Mouse (Mus musculus): ENCODE results near the gene Coq5.

Coq5 gene

DNA sequence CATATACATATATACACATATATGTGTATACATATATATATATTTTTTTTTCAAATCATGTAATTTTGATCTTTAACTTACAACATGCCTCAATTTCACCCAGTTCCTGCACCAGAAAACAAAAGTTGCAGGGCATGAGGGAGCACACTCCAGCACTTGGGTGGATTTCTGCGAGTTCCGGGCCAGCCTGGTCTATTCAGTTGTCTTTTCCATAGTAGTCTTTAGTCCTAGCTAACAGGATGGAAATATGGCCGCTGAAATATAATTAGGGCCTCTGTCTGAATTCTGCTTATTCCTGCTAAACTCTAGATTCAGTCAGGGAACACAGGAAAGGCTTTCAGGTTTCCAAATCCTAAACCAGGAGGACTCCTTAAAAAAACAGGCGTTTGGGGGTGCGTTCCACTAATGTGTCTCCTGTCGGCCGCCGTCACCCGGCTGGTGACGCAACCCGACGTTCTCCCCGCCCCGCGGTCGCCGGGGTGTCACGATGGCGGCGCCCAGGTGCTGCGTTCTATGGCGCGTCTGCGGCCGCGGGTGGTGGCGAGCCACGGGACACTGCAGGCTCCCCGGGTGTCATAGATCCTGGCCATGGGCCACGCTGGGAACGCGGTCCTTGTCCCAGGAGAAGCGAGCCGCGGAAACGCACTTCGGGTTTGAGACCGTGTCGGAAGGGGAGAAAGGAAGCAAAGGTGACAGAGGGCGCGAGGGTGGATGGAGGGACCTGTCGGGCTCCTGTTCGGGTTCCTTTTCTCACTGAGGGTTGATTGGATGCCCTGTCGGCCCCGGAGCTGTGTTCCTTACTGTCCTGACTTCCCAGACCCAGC, at the start of gene Coq5:
TSS of gene Coq5 (plus strand) at position 441 of the 824 bp plus-strand sequence.
- DNase-seq (ENCODE audit: low spot score in 2 of 2) = peak; percentile 79 to 88

DNA sequence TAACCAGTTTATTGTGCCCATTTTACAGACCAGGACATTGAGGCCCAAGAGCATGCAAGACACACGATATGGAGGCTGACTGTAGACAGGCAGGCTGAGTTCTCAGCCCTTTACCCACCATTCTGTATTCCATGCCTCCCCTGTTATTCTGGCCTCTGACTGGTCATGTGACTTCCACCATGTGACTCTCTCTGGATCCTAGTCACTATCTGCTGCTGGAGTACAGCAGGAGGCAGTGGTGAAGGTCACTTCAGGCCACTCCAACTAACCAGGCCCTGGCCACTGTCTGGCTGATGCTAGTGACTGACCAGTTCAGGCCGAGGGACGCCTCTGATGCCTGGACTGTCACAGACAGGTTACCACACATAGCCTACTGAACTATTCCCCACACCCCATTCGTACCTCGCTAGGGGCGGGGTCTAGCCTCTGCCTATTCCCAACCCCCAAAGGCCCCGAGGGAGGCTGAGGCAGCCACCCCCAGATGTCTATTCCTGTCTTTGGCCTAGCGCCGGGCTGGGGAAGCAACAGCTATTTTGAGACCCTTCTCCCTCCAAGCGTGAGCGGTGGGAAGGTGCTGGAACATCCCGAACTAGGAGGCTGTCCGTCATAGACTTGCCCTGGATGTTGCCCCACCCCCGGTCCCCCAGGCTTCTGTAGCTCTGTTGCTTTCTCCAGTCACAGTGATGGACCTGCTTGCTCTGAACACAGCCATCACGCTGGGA, 48.5 kb upstream of the Coq5 start:
- no peak for DNase-seq (ENCODE audit: low spot score in 2 of 2)

DNA sequence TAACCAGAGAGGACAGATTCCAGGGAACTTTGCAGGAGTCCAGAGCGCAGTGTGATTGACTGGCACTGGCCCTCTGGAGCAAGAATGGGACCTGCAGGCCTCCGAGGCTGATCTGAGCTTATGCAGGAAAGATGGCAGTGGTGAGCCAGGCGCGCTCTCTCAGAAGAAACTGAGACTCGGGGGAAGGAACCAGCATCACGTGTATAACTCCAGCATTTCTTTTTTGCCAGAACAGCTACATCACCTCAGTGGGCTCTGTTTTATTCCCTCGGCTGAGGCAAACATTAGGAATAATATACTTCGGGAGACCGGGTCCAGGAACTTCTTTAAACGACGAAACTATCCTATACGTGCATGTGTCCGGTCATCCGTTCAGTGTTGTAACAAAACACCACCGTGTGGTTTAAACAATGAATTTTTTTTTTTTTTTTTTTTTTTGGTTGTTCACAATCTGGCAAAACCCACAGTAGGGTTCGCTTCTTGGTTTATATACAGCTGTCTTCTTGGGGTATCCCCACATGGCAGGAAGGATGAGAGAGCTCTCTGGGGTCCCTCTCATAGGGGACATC, 47.8 kb upstream of the Coq5 start:
- DNase-seq (ENCODE audit: low spot score in 2 of 2) = no peak

DNA sequence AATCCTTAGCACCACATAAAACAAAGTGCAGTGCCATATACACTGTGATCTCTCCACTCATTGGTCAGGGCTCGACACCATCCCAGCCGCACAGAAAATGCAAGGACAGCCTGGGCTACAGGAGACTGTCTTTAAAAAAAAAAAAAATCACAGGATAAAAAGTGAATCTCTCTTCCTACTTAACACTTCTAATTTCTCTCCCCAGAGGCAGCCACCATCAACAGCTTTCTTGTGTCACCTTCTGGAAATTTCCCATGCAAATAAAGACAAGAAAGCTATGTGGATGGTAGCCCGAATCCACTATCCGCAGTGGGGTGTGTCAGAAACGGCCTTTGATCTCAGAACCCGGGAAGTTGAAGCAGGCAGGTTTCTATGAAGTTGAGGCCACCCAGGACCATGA, 47.0 kb upstream of the Coq5 start:
- DNase-seq (ENCODE audit: low spot score in 2 of 2) = no peak

DNA sequence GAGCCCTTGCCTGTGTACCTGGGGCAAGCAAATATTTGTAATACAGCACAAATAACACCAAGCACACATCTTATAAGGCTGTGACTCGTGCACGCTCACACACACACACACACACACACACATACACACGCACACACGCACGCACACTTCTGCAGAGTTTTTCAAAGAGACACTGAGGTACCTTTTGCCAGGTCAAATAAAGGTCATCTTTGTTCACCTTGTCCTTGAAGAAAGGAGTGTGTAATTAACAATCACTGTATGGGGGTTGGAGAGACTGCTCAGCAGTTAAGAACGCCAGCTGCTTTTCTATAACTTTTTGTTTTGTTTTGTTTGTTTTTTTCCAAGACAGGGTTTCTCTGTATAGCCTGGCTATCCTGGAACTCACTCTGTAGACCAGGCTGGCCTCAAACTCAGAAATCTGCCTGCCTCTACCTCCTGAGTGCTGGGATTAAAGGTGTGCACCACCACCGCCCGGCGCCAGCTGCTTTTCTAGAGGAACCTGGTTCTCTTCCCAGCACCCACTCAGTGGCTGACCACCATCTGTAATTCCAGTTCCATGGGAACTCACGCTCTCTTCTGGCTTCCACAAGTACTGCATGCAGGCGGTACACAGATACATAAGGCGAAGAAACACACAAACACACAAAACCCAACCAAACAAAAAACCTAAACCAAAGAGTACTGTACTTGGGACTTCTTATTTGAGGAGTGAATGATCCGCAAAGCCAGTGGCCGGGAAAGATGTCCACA, 46.3 kb upstream of the Coq5 start:
- no peak for DNase-seq (ENCODE audit: low spot score in 2 of 2)

DNA sequence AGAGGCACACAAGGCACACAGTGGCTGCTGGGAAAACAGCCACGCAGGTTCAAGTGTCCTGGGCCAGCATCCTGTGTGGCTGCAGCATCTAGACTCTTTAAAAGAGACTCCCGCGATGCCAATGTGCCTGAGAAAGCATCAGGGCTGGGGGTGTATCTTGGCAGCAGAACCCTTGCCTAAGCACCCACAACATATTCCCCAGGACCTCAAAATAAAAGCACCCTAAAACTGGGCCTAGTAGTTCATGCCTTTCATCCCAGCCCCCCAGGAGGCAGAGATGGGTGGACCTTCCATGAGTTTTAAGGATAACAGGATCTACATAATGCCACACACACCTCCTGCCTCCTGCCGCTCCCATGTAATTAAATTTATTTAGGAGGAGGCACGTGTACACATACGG, 44.9 kb upstream of the Coq5 start:
- DNase-seq (ENCODE audit: low spot score in 2 of 2) = no peak

DNA sequence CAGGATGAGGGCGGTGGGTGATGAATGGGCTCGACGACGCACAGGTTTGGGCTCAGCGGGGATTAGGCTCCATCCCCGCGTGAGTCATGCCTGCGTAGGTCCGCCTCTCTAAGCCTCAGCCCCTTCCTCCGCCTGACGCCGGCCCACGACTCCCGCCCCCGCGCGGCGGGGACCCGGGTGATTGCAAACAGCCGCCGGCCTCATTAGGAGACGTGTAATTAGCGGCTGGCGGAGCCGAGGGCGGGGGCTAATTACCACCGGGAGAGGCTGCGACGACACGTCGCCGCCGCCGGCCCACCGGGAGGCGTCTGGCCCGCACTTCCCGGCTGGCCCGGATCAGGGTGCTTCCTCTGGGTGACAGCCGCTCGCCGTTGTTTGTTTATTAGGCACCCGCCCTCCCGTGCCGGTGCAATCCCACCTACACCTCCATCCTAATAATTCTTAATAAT, 44.1 kb upstream of the Coq5 start:
- peak in 1 of 2 experiments; percentile 25 for DNase-seq (ENCODE audit: low spot score in 2 of 2)

DNA sequence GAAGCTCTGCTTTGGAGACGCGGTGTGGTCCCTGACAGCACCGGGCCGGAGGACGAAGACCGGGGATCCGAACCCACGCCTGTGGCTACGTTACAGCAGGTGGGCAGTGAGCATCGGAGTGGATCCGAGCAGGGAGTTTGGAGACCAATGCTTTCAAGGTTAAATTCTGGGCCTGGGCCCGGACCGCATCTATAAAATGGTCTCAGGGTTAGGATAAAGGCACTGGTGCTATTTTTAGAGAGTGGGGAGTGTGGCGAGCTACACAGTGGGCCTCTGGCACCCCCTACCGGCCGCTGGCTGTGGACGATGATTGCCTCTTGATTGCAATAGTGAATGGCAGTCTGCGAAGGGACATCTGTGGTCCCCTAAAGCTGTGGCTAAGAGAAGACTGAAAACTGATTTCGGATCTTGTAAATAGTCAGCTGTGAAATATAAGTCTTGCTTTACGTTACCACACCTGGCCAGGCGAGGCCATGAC, 43.6 kb upstream of the Coq5 start, which contains the start of gene Pop5:
TSS of gene Pop5 (plus strand) at position 51 of the 478 bp plus-strand sequence.
- peak; percentile 81 to 88 for DNase-seq (ENCODE audit: low spot score in 2 of 2)

DNA sequence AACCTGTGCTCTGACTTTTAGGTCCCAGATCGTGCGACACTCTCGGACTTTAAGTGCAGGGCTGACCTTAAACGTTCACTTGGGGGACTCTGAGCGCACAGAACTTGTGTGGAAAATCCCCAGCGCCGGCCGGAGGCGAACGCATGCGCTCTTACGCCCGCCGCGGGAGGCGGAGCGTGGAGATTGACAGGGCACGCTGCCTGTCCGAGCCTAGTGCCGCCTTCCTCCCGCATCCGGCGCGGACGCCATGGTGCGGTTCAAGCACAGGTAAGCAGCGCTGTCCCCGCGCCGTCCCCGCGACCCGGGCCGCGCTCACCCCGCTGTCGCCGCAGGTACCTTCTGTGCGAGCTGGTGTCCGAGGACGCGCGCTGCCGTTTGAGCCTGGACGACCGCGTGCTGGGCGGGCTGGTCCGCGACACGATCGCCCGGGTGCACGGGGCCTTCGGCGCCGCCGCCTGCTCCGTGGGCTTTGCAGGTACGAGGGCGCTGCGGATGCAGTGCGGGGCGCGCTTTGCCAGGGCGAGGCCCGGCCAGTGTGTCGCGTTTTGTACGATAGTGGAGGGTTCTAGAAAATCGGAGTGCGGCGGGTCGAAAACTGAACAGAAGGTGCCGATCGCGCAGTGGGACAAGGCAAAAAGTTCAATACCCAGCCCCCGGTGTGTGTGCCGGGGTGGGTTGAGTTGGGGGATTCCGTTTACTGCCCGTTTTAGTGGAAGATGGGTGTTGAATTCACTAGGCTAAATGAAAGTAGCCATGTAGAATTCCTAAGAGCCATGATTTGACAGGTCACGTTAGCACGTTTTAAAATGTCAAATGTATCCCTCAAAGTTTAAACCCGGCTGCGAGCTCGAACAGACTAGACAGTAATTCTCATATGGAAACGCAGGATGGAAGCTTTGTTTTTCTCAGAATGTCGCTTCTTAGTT, 41.4 kb upstream of the Coq5 start:
- DNase-seq (ENCODE audit: low spot score in 2 of 2) = peak; percentile 86 to 88

DNA sequence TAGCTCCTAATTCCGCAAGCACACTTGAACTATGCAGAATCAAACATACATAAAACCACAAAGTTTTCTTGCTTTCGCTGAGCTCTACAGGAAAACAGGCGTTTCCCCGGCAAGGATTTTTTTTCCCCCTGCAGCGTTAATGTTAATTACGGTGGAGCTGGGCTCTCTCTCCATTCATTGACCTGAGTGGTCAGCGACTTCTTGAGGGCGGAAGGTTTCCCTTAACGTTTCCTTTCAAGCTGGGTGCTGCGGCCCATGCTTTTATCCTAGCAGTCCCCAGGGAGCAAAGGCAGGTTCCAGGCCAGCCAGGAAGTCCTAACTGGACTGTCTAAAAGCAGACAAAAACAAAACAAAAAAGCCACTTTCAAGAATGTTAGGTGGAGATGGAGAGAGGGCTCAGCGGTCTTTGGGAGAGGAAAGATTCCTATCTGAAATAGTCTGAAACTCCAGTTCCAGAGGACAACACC, 40.7 kb upstream of the Coq5 start:
- no peak for DNase-seq (ENCODE audit: low spot score in 2 of 2)

DNA sequence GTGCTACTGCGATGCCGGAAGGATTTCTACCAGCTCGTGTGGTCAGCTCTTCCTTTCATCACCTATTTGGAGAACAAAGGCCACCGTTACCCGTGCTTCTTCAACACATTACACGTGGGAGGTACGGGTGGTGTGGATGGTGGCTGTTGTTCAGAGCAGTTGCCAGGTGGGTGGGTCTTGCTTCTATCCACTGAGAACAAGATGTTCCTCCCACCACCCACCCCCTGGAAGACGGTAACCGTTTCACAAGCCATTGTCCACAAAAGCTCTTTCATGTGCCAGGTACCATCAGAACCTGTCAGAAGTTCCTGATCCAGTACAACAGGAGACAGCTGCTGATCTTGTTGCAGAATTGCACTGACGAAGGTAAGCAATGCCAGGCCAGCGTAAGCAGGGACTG, 39.3 kb upstream of the Coq5 start:
- no peak for DNase-seq (ENCODE audit: low spot score in 2 of 2)

DNA sequence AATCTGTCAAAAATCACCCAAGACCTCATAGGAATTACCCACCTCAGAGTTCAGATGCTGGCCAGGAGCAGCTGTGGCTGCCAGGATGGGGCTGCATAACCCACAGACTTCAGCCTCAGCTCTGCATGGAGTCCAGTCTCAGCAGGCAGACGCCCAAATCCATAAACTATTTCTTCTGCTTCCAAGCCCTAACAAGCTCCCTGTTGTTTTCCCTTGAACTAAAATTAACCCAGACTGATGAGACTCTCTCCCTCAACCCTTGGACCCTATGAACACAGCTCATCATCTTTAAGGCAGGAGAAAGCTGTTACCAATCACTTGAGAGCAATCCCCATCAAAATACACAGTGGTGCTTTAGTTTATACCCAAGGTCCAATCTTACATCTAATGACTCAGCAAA, 24.0 kb upstream of the Coq5 start:
- DNase-seq (ENCODE audit: low spot score in 2 of 2) = no peak

DNA sequence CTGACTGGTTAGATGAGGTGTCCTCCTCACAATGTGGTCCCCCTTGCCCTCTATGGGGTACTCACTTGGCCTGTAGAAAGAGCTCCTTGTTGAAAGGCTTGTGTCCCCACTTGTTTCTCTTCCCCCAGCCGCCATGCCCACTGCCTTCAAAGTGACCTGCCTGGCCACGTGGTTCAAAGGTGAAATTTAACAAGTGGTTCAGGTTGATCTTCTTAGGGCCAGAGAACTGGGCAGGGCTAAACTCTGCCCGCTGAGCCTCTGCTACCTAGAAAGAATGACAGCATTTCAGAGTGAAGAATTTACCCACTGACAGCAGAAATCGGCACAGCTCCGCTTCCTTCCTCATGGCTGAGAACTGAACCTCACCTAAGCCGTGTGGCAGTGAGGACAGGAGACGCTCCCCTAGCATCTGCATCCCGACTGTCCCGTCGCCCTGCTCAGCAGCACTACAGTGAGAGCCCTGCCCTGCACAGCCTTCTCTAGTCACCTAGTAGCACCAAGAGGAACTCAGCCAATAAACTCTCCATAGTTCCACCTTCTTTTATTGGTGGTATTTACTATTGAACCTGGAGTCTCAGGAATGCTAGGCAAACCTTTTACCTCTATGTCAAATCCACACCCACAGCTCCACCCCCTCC, 22.4 kb upstream of the Coq5 start:
- DNase-seq (ENCODE audit: low spot score in 2 of 2) = no peak

DNA sequence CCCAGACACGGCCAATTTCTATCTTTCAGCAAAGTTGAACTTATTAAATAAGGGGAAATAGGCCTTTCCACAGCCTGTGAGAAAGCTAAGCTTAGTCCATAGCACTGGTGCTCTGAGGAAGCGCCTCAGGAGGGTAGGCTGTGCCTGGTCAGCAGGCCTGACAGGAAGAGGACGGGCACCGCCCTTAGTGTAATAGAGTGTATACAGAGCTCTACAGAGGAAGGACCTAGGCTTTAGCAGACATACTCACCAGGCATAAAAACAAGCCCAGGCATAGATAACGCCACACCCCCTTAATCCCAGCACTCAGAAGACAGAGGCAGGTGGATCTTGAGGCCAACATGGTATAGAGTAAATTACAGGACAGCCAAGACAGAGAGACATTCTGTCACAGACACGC, 19.1 kb upstream of the Coq5 start:
- no peak for DNase-seq (ENCODE audit: low spot score in 2 of 2)

DNA sequence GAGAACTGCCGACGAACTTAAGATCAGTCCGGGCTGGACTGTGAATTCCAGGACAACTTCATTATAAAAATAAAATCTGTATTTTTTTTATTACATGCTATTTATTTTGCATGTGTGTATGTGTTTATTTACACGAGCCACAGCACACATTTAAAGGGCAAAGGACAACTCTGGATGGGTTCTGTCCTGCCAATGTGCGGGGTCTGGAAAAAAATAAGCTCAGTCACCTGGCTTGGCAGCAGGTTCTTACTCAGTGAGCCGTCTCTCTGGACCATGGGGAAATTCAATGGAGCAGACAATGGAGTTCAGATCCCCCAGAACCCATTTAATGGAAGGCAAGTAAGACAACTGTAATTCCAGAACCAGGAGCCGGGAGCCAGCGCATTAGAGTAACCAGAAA, 18.3 kb upstream of the Coq5 start:
- DNase-seq (ENCODE audit: low spot score in 2 of 2) = no peak

DNA sequence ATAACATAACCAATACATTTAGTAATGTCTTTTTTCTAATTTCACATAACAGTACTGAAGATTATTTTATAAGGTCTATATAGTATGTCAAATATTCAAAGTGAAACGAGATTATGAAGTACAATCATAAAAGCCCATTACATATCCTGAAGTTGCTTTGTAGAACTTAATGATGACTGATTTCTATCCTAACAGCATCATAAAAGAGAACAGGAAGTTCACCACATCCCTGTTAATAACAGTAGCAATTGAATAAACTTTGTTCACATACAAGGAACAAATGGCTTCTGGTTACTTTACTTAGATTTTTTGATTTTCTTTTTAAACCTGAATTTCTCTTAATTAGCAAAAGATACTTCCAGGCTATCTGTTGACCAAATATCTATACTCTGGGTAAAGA, 17.6 kb upstream of the Coq5 start:
- DNase-seq (ENCODE audit: low spot score in 2 of 2) = no peak

DNA sequence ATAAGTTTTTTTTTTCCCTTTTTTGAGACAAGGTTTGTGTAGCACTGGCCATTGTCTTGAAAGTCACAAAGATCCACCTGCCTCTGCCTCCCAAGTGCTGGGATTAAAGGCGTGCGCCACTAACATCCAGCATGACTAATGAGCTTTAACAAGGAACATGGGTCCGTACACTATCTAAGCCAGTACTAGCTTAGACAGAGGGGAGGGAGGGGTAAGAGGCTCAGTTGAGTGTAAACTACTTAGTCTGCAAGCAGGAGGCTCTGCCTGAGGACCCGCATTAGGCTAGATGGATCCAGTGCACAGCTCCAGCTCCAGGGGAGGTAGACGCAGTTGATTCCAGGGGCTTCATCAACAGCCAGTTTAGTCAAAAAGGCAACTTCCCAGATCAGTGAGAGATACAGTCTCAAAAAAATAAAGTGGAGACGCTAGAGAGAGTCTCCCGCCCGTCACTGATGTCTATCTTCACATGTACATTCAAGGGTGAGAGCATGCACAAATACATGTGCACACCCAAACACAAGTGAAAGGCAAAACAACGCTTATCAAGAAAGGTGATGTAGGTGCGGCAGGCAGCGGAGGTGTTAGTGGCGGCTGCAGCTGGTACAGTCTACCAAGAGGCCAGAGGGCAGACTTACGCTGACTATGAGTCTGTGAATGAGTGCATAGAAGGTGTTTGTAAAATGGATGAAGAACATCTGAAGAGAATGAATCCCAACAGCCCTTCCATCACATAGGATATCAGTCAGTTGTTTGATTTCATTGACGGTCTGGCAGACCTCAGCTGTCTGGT, 16.8 kb upstream of the Coq5 start:
- DNase-seq (ENCODE audit: low spot score in 2 of 2) = no peak

DNA sequence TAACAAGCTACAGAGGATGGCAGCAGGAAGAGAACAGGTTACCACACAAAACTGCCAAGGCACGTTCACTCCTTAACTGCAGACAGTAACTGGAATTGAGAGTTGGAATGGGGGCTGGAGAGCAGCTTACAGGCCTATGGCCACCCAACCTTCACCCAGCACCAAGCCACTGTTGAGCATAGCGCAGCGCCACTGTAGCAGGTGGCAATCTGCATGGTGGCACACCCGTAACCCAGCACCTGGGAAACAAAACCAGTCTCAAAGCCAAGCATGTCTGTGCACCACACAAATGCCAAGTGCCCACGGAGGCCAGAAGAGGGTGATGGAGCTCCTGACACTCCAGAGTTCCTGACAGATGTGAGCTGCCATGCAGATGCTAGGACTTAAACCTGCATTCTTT, 13.1 kb upstream of the Coq5 start:
- DNase-seq (ENCODE audit: low spot score in 2 of 2) = no peak

DNA sequence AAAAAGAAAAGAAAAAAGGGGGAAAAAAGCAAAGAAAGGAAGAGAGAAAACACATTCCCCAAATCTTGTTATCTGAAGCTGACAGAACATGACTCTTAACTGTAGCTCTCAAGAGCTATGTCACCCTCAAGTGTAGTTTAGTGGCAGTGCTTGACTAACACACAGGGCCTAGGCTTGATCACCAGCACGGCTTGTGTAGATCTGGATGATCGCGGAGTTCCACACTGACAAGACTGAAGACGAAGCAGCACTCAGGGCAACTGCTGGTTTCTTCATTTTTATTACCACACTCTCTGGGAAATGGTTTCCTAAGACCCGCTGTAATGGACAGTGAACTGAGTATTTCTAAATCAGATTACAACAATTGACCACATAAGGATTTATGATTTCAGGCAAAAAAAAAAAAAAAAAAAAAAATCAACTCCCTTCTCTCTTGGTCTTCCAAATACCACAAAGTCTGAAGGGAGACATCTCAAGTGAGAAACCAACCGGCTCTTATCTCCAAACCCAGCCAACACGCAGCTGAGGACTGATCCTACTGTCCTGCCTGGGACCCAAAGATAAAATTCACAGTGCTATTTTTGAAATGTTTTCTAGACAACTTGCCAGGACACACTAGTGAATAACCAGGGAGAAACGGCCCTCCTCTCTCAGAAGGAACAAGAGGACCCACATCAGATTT, 12.5 kb upstream of the Coq5 start:
- DNase-seq (ENCODE audit: low spot score in 2 of 2) = peak in 1 of 2 experiments; percentile 36

Data from spleen, postnatal 14 days (tissue).